Mouse (Mus musculus): ENCODE results near the gene Cdh4. TPM values are rescaled to one million over a fixed set of nuclear protein-coding genes. Genes with fewer than 3 reads are reported as not detected.
A peak's percentile ranks its signal among the peaks of the same experiment; 100 is the strongest.

The Cdh4 gene
- polyA plus RNA-seq, 1 experiment from 2014 or later, result 0.61 TPM

- Histone ChIP-seq H3K9ac (replicated peaks) (no peak overlapping the region), H3K4me2 (ENCODE audit: low read depth, low read length) (no peak overlapping the region), H3K9me3 (ENCODE audit: low read length) (peaks cover 6% of the 10 kb centered on the region), H3K4me3 (ENCODE audit: low read depth, low read length) (no peak overlapping the region), H3K36me3 (replicated peaks; ENCODE audit: insufficient read depth, low read length) (no peaks in the 10 kb centered on the region), H3K27ac (ENCODE audit: low read depth) (no peak overlapping the region), H3K4me1 (ENCODE audit: insufficient read depth) (no peaks in the 10 kb centered on the region), H3K27me3 (ENCODE audit: insufficient read depth, low read length) (peaks cover 9% of the 10 kb centered on the region)
- no peak for DNase-seq
- TF ChIP-seq CTCF (IDR thresholded peaks at IDR 0.05; ENCODE audit: low read depth), result peak; percentile 41
- TF ChIP-seq EP300 (IDR thresholded peaks at IDR 0.05; ENCODE audit: low read depth), result no peak
- ATAC-seq, result no peak
- WGBS (ENCODE audit: insufficient replicate concordance), result 79% methylated on average over 1 of the region's 1 CpGs
These were observed 6.8 kb downstream of the Cdh4 start for GRCm38 (mm10) chr2:179449018-179449417.

- Histone ChIP-seq H3K27ac (ENCODE audit: low read depth) (no peak overlapping the region), H3K36me3 (replicated peaks; ENCODE audit: insufficient read depth, low read length) (no peaks in the 10 kb centered on the region), H3K27me3 (ENCODE audit: insufficient read depth, low read length) (no peaks in the 10 kb centered on the region), H3K4me2 (ENCODE audit: low read depth, low read length) (no peak overlapping the region), H3K9me3 (ENCODE audit: low read length) (peaks cover 51% of the 10 kb centered on the region), H3K4me3 (ENCODE audit: low read depth, low read length) (no peak overlapping the region), H3K4me1 (ENCODE audit: insufficient read depth) (no peaks in the 10 kb centered on the region), H3K9ac (replicated peaks) (no peak overlapping the region)
- DNase-seq, result no peak
- ATAC-seq, result no peak
- WGBS (ENCODE audit: insufficient replicate concordance), result 69% methylated on average over 4 of the region's 4 CpGs
- no peak for TF ChIP-seq EP300 (IDR thresholded peaks at IDR 0.05; ENCODE audit: low read depth)
These were observed 17.0 kb downstream of the Cdh4 start for GRCm38 (mm10) chr2:179459196-179459595.

GRCm38 (mm10) chr2:179459606-179460005 is 17.4 kb downstream of the Cdh4 start:
- Histone ChIP-seq H3K4me1 (ENCODE audit: insufficient read depth) (no peaks in the 10 kb centered on the region), H3K9ac (replicated peaks) (no peak overlapping the region), H3K4me3 (ENCODE audit: low read depth, low read length) (no peak overlapping the region), H3K4me2 (ENCODE audit: low read depth, low read length) (no peak overlapping the region), H3K27ac (ENCODE audit: low read depth) (no peak overlapping the region), H3K36me3 (replicated peaks; ENCODE audit: insufficient read depth, low read length) (no peaks in the 10 kb centered on the region), H3K9me3 (ENCODE audit: low read length) (peaks cover 54% of the 10 kb centered on the region), H3K27me3 (ENCODE audit: insufficient read depth, low read length) (no peaks in the 10 kb centered on the region)
- TF ChIP-seq EP300 (IDR thresholded peaks at IDR 0.05; ENCODE audit: low read depth), result no peak
- no peak for TF ChIP-seq CTCF (IDR thresholded peaks at IDR 0.05; ENCODE audit: low read depth)
- ATAC-seq (no peak), DNase-seq (no peak)
- 80% methylated on average over 2 of the region's 2 CpGs for WGBS (ENCODE audit: insufficient replicate concordance)

- ATAC-seq (no peak), DNase-seq (no peak)
- Histone ChIP-seq H3K9me3 (ENCODE audit: low read length) (peaks cover 54% of the 10 kb centered on the region), H3K27me3 (ENCODE audit: insufficient read depth, low read length) (no peaks in the 10 kb centered on the region), H3K27ac (ENCODE audit: low read depth) (no peak overlapping the region), H3K4me2 (ENCODE audit: low read depth, low read length) (no peak overlapping the region), H3K9ac (replicated peaks) (no peak overlapping the region), H3K4me3 (ENCODE audit: low read depth, low read length) (no peak overlapping the region), H3K36me3 (replicated peaks; ENCODE audit: insufficient read depth, low read length) (no peaks in the 10 kb centered on the region), H3K4me1 (ENCODE audit: insufficient read depth) (no peaks in the 10 kb centered on the region)
- WGBS (ENCODE audit: insufficient replicate concordance), result 74% methylated on average over 4 of the region's 4 CpGs
- TF ChIP-seq CTCF (IDR thresholded peaks at IDR 0.05; ENCODE audit: low read depth) (no peak), EP300 (IDR thresholded peaks at IDR 0.05; ENCODE audit: low read depth) (no peak)
These were observed 21.3 kb downstream of the Cdh4 start for GRCm38 (mm10) chr2:179463514-179463913.

- no peak overlapping the region for H3K27ac ChIP-seq (ENCODE audit: low read depth)
- peaks cover 15% of the 10 kb centered on the region for H3K9me3 ChIP-seq (ENCODE audit: low read length)
- H3K27me3 ChIP-seq (ENCODE audit: insufficient read depth, low read length), result no peaks in the 10 kb centered on the region
- H3K4me1 ChIP-seq (ENCODE audit: insufficient read depth), result no peaks in the 10 kb centered on the region
- 77% methylated on average over 8 of the region's 8 CpGs for WGBS (ENCODE audit: insufficient replicate concordance)
- H3K4me2 ChIP-seq (ENCODE audit: low read depth, low read length), result no peak overlapping the region
- DNase-seq (no peak), ATAC-seq (no peak)
- no peak overlapping the region for H3K4me3 ChIP-seq (ENCODE audit: low read depth, low read length)
- H3K36me3 ChIP-seq (replicated peaks; ENCODE audit: insufficient read depth, low read length), result no peaks in the 10 kb centered on the region
- no peak overlapping the region for H3K9ac ChIP-seq (replicated peaks)
- TF ChIP-seq CTCF (IDR thresholded peaks at IDR 0.05; ENCODE audit: low read depth) (no peak), EP300 (IDR thresholded peaks at IDR 0.05; ENCODE audit: low read depth) (no peak)
These were observed 25.7 kb downstream of the Cdh4 start for GRCm38 (mm10) chr2:179467839-179468445.

- H3K4me2 ChIP-seq (ENCODE audit: low read depth, low read length), result no peak overlapping the region
- no peak for TF ChIP-seq EP300 (IDR thresholded peaks at IDR 0.05; ENCODE audit: low read depth)
- TF ChIP-seq CTCF (IDR thresholded peaks at IDR 0.05; ENCODE audit: low read depth), result no peak
- H3K9me3 ChIP-seq (ENCODE audit: low read length), result no peaks in the 10 kb centered on the region
- ATAC-seq (no peak), DNase-seq (no peak)
- H3K27ac ChIP-seq (ENCODE audit: low read depth), result no peak overlapping the region
- H3K36me3 ChIP-seq (replicated peaks; ENCODE audit: insufficient read depth, low read length), result no peaks in the 10 kb centered on the region
- H3K27me3 ChIP-seq (ENCODE audit: insufficient read depth, low read length), result no peaks in the 10 kb centered on the region
- no peak overlapping the region for H3K9ac ChIP-seq (replicated peaks)
- WGBS (ENCODE audit: insufficient replicate concordance), result 60% methylated on average over 6 of the region's 6 CpGs
- no peaks in the 10 kb centered on the region for H3K4me1 ChIP-seq (ENCODE audit: insufficient read depth)
- no peak overlapping the region for H3K4me3 ChIP-seq (ENCODE audit: low read depth, low read length)
These were observed 34.4 kb downstream of the Cdh4 start for GRCm38 (mm10) chr2:179476622-179477021.

- ATAC-seq (no peak), DNase-seq (no peak)
- Histone ChIP-seq H3K4me3 (ENCODE audit: low read depth, low read length) (no peak overlapping the region), H3K36me3 (replicated peaks; ENCODE audit: insufficient read depth, low read length) (no peaks in the 10 kb centered on the region), H3K27ac (ENCODE audit: low read depth) (no peak overlapping the region), H3K4me2 (ENCODE audit: low read depth, low read length) (no peak overlapping the region), H3K27me3 (ENCODE audit: insufficient read depth, low read length) (no peaks in the 10 kb centered on the region), H3K9me3 (ENCODE audit: low read length) (no peaks in the 10 kb centered on the region), H3K9ac (replicated peaks) (no peak overlapping the region), H3K4me1 (ENCODE audit: insufficient read depth) (no peaks in the 10 kb centered on the region)
- TF ChIP-seq EP300 (IDR thresholded peaks at IDR 0.05; ENCODE audit: low read depth), result no peak
- 70% methylated on average over 5 of the region's 5 CpGs for WGBS (ENCODE audit: insufficient replicate concordance)
These were observed 38.6 kb downstream of the Cdh4 start for GRCm38 (mm10) chr2:179480800-179481200.
